Comparison of ENCODE assay signal across 8 mouse cellular contexts in genomic region chr12:81619302-81619701, GRCm38 (mm10). TPM values are rescaled to one million over a fixed set of nuclear protein-coding genes. Genes with fewer than 3 reads are reported as not detected.
DNase-seq lines count a peak whose midpoint lies in the region; ATAC-seq and TF ChIP-seq lines count a peak whose summit lies in the region.

No protein-coding gene starts in this region.

- TF ChIP-seq POLR2A in limb, embryonic 14.5 days (IDR thresholded peaks at IDR 0.05; ENCODE audit: borderline replicate concordance, extremely low read depth, insufficient read depth, insufficient read length), result no peak
- TF ChIP-seq POLR2A in olfactory bulb, adult 2 months (IDR thresholded peaks at IDR 0.05; ENCODE audit: insufficient read depth, low read depth, low read length), result no peak

- no peak overlapping the region for H3K27ac ChIP-seq in midbrain, embryonic 10.5 days (replicated peaks)
- H3K27ac ChIP-seq in midbrain, embryonic 13.5 days, result no peak overlapping the region
- H3K27ac ChIP-seq in limb, embryonic 14.5 days (replicated peaks; ENCODE audit: low read depth, low read length), result no peak overlapping the region
- no peak overlapping the region for H3K27ac ChIP-seq in olfactory bulb, adult 2 months (ENCODE audit: insufficient read depth, low read depth, low read length)

- TF ChIP-seq CTCF in olfactory bulb, adult 2 months (IDR thresholded peaks at IDR 0.05; ENCODE audit: insufficient read depth, low read depth, low read length), result 0 out of 2 replicates have a peak, but pooled peaks have one; percentile 13

- no peaks in the 10 kb centered on the region for H3K9me3 ChIP-seq in midbrain, embryonic 10.5 days (replicated peaks)
- H3K9me3 ChIP-seq in midbrain, embryonic 13.5 days, result no peaks in the 10 kb centered on the region
- H3K9me3 ChIP-seq in limb, embryonic 14.5 days (ENCODE audit: control insufficient read depth, low read length), result no peaks in the 10 kb centered on the region

- H3K4me1 ChIP-seq in midbrain, embryonic 10.5 days, result no peaks in the 10 kb centered on the region
- no peaks in the 10 kb centered on the region for H3K4me1 ChIP-seq in midbrain, embryonic 13.5 days (replicated peaks)
- H3K4me1 ChIP-seq in limb, embryonic 14.5 days (ENCODE audit: control insufficient read depth, insufficient read depth, low read length), result no peaks in the 10 kb centered on the region
- H3K4me1 ChIP-seq in olfactory bulb, adult 2 months (ENCODE audit: control insufficient read depth, insufficient read depth, low read length), result peaks cover 3% of the 10 kb centered on the region

- no peak for ATAC-seq in midbrain, embryonic 13.5 days
- ATAC-seq in cerebellum, adult (ENCODE audit: insufficient number of reproducible peaks, low FRiP score, low TSS enrichment), result peak; percentile 52; the same call in 1 of the 2 replicates
- ATAC-seq in limb, embryonic 14.5 days (ENCODE audit: low FRiP score, low read depth), result no peak

- H3K36me3 ChIP-seq in midbrain, embryonic 10.5 days, result no peaks in the 10 kb centered on the region
- H3K36me3 ChIP-seq in midbrain, embryonic 13.5 days, result no peaks in the 10 kb centered on the region
- no peaks in the 10 kb centered on the region for H3K36me3 ChIP-seq in limb, embryonic 14.5 days (ENCODE audit: control insufficient read depth, insufficient read depth, low read length)

- H3K9ac ChIP-seq in midbrain, embryonic 13.5 days (replicated peaks), result no peak overlapping the region
- H3K9ac ChIP-seq in limb, embryonic 14.5 days (ENCODE audit: low read depth, low read length, severe bottlenecking), result no peak overlapping the region

- no peak overlapping the region for H3K4me2 ChIP-seq in midbrain, embryonic 13.5 days (replicated peaks)
- no peak overlapping the region for H3K4me2 ChIP-seq in limb, embryonic 14.5 days (replicated peaks; ENCODE audit: low read depth, low read length, severe bottlenecking)

- no peak overlapping the region for H3K4me3 ChIP-seq in midbrain, embryonic 10.5 days
- no peak overlapping the region for H3K4me3 ChIP-seq in midbrain, embryonic 13.5 days (replicated peaks)
- no peak overlapping the region for H3K4me3 ChIP-seq in limb, embryonic 14.5 days (replicated peaks; ENCODE audit: low read length)
- no peak overlapping the region for H3K4me3 ChIP-seq in olfactory bulb, adult 2 months (ENCODE audit: insufficient read depth, low read depth, low read length)

- 27% methylated on average over 5 of the region's 5 CpGs for WGBS in midbrain, embryonic 10.5 days
- WGBS in midbrain, embryonic 13.5 days, result 26% methylated on average over 5 of the region's 5 CpGs
- 22% methylated on average over 5 of the region's 5 CpGs for WGBS in limb, embryonic 14.5 days
- 8% methylated on average over 5 of the region's 5 CpGs for WGBS in olfactory bulb, adult 2 months

- DNase-seq in midbrain, embryonic 10.5 days (ENCODE audit: low spot score), result peak; percentile 69
- peak; percentile 81 for DNase-seq in forelimb bud, embryonic 11.5 days (ENCODE audit: low read depth, low spot score)
- DNase-seq in kidney, adult 8-10 months, result peak; percentile 55 to 83
- peak; percentile 78 for DNase-seq in limb, embryonic 14.5 days (ENCODE audit: low spot score)
- DNase-seq in thymus, postnatal 14 days, result peak; percentile 66

- H3K27me3 ChIP-seq in midbrain, embryonic 10.5 days (ENCODE audit: low read depth, poor library complexity, severe bottlenecking), result no peaks in the 10 kb centered on the region; the same call in 1 of the 2 replicates
- no peaks in the 10 kb centered on the region for H3K27me3 ChIP-seq in midbrain, embryonic 13.5 days
- no peaks in the 10 kb centered on the region for H3K27me3 ChIP-seq in limb, embryonic 14.5 days (ENCODE audit: control insufficient read depth, insufficient read depth, low read length)

RNA-seq across cellular contexts. Expression of gene Ttc9, which starts 11.7 kb away (rescaled TPM):
- polyA plus RNA-seq in midbrain, embryonic 10.5 days (2016; fragmentation: Nextera tagmentation; extraction: Ambion mirVana), result 2.0 and 2.6 TPM in 2 replicates
- 6.5 and 6.9 TPM in 2 replicates for polyA plus RNA-seq in midbrain, embryonic 13.5 days (2015; fragmentation: Nextera tagmentation; extraction: Ambion mirVana)
- polyA plus RNA-seq in limb, embryonic 14.5 days (2012; rRNA removed), result 1.1 TPM in 2 replicates
- 1.2 and 1.6 TPM in 2 replicates for polyA plus RNA-seq in limb, embryonic 14.5 days (2014; fragmentation: Nextera tagmentation; extraction: Ambion mirVana)
- not detected in 2 replicates for polyA plus RNA-seq in olfactory bulb, adult 2 months (2012; ENCODE audit: insufficient read depth, insufficient read length, low replicate concordance, missing spikeins)

RNA-seq across cellular contexts. Expression of gene Med6, which starts 24.5 kb away (rescaled TPM):
- 85.2 and 86.1 TPM in 2 replicates for polyA plus RNA-seq in midbrain, embryonic 10.5 days (2016; fragmentation: Nextera tagmentation; extraction: Ambion mirVana)
- 58.6 and 64.0 TPM in 2 replicates for polyA plus RNA-seq in midbrain, embryonic 13.5 days (2015; fragmentation: Nextera tagmentation; extraction: Ambion mirVana)
- 49.4 and 57.5 TPM in 2 replicates for polyA plus RNA-seq in limb, embryonic 14.5 days (2012; rRNA removed)
- polyA plus RNA-seq in limb, embryonic 14.5 days (2014; fragmentation: Nextera tagmentation; extraction: Ambion mirVana), result 72.6 and 73.1 TPM in 2 replicates
- not detected in 2 replicates for polyA plus RNA-seq in olfactory bulb, adult 2 months (2012; ENCODE audit: insufficient read depth, insufficient read length, low replicate concordance, missing spikeins)

RNA-seq across cellular contexts. Expression of gene Adam21, which starts 51.0 kb away (rescaled TPM):
- 0.27 and 0.38 TPM in 2 replicates for polyA plus RNA-seq in midbrain, embryonic 10.5 days (2016; fragmentation: Nextera tagmentation; extraction: Ambion mirVana)
- polyA plus RNA-seq in midbrain, embryonic 13.5 days (2015; fragmentation: Nextera tagmentation; extraction: Ambion mirVana), result 0.70 and 0.89 TPM in 2 replicates
- polyA plus RNA-seq in limb, embryonic 14.5 days (2012; rRNA removed), result 0.11 and 0.20 TPM in 2 replicates
- 0.22 and 0.23 TPM in 2 replicates for polyA plus RNA-seq in limb, embryonic 14.5 days (2014; fragmentation: Nextera tagmentation; extraction: Ambion mirVana)
- polyA plus RNA-seq in olfactory bulb, adult 2 months (2012; ENCODE audit: insufficient read depth, insufficient read length, low replicate concordance, missing spikeins), result not detected in 2 replicates

Comparison
In these comparisons a context has a peak if more than half of its experiments do, and no peak if none do; other contexts are left out.
1. RNA of gene Med6, which starts 24.5 kb away (polyA plus RNA-seq): 85.2 to 86.1 TPM in midbrain, embryonic 10.5 days, 49.4 to 73.1 TPM in limb, embryonic 14.5 days and 58.6 to 64.0 TPM in midbrain, embryonic 13.5 days; not detected in olfactory bulb, adult 2 months; every median in the first group is over 10 times any median in the second.
2. Peak in every context shown above with its lines, with median percentiles within 50 percentile points of each other: DNase-seq.